Mouse (Mus musculus): ENCODE results near the gene Large1. TPM values are rescaled to one million over a fixed set of nuclear protein-coding genes. Genes with fewer than 3 reads are reported as not detected.

The Large1 gene
- polyA plus RNA-seq, 1 experiment from 2014 or later: 1.7 TPM

DNA sequence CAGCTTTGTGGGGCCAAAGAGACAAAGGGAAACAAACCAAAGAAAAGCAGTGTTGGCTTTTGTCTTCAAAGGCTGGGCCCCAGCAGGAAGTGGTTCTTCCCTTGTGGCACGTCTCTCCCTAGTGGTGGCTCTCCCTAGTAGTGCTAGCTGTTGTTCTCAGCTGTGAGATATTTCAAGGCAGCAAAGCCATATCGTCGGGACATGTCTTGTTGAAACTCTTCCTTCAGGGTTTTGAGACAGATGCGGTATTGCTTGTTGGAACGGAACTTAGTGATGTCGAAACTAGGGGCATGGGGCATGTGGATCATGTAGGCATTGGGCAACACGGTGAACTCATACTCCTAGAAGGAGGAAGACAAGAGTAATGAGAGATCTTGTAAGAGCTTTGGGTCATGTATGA lies 537.7 kb downstream of the Large1 start:
- DNase-seq (ENCODE audit: low spot score): peak; percentile 53

DNA sequence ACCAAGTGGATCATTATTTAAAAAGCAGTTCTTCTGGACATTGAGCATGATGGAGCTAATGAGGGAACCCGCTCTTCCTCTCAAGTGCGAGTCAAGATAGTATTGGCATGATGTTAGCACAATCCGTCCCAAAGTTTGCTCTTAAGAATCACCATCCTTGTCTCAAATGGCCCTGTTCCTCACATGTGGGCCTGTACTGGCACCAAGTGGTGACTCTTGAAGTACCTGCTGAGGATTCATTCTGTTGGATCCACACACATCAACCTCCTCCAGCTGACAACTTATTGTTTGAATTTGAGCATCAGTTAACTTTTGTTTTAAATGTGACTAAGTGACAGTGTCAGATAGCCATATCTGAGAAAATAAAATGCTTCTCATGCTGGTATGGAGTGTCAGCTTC lies 540.6 kb downstream of the Large1 start:
- DNase-seq (ENCODE audit: low spot score): no peak

DNA sequence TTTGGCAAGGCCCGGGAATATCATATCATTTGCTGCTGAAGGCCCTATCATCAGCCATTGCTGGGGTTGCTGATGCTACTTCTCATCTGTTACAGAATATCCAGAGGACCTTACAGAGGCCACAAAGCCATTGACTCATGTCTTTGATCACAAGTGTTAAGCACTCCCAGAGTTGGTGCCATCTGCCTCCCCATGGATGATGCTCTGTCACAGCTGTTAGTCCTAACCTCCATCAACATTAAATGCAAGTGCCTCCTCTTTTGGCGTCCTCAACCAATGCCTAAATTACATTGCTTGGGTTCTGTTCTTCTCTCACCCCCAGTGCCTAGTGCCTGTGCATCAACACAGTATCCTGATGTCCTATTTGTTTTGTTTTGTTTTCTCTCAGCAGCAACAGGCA lies 551.8 kb downstream of the Large1 start:
- DNase-seq (ENCODE audit: low spot score): no peak

GRCm38 (mm10) chr8:72780644-72781043 lies 572.7 kb downstream of the Large1 start:
- DNase-seq (ENCODE audit: low spot score): no peak

DNA sequence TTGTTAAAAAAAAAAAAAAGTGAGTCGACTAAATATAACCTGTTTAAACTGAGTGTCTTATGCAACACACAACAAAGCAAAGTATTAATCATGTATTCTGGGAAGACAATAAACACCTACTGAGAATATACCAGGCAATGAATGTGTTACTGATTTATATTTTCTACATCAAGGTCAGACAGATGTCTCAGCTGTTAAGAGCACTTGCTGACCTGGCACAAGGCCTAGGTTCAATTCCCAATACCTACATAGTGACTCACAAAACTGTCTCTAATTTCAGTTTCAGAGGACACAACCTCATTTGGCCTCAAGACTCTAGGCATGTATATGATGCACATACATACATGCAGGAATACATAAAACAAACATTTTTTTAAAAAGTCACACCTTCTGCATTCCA lies 575.5 kb downstream of the Large1 start:
- no peak for DNase-seq (ENCODE audit: low spot score)

- DNase-seq (ENCODE audit: low spot score): no peak
These were observed 586.6 kb downstream of the Large1 start for GRCm38 (mm10) chr8:72766777-72767176.

- no peak for DNase-seq (ENCODE audit: low spot score)
These were observed 587.6 kb downstream of the Large1 start for GRCm38 (mm10) chr8:72765696-72766095.

Small RNAs within 50 kb of the gene (microRNA-seq; reads per million reads assigned to microRNA genes)
- not detected for gene Mir28b (ENCODE audit: borderline number of aligned reads)
